Mouse (Mus musculus): ENCODE data around the gene Cd93. TPM values are rescaled to one million over a fixed set of nuclear protein-coding genes. Genes with fewer than 3 reads are reported as not detected.

The Cd93 gene
- total and polyA plus RNA-seq, 3 experiments: not detected

GRCm38 (mm10) chr2:148404906-148405305 is 38.5 kb downstream of the Cd93 start:
- TF ChIP-seq TAL1 (IDR thresholded peaks at IDR 0.05; ENCODE audit: low read length): no peak
- TF ChIP-seq ZC3H11A (IDR thresholded peaks at IDR 0.05; ENCODE audit: low read depth, low read length): no peak
- TF ChIP-seq CHD1 (IDR thresholded peaks at IDR 0.05; ENCODE audit: low read depth, low read length): no peak
- TF ChIP-seq MYC (IDR thresholded peaks at IDR 0.05; ENCODE audit: low read depth, low read length): no peak
- no peak for TF ChIP-seq MYB (IDR thresholded peaks at IDR 0.05; ENCODE audit: low read depth, low read length)
- TF ChIP-seq JUND (IDR thresholded peaks at IDR 0.05; ENCODE audit: low read depth, low read length): no peak
- no peak for TF ChIP-seq TBP (IDR thresholded peaks at IDR 0.05; ENCODE audit: low read depth, low read length)
- TF ChIP-seq MAZ (IDR thresholded peaks at IDR 0.05; ENCODE audit: low read depth, low read length): no peak
- TF ChIP-seq NELFE (IDR thresholded peaks at IDR 0.05; ENCODE audit: low read depth, low read length): no peak
- no peak for TF ChIP-seq ZMIZ1 (IDR thresholded peaks at IDR 0.05; ENCODE audit: low read depth, low read length)
- no peak for TF ChIP-seq BHLHE40 (IDR thresholded peaks at IDR 0.05; ENCODE audit: borderline replicate concordance, low read depth, low read length)
- TF ChIP-seq ELF1 (IDR thresholded peaks at IDR 0.05; ENCODE audit: low read depth, low read length): no peak
- TF ChIP-seq RCOR1 (IDR thresholded peaks at IDR 0.05; ENCODE audit: low read depth, low read length): no peak
- no peak for TF ChIP-seq UBTF (IDR thresholded peaks at IDR 0.05; ENCODE audit: borderline replicate concordance, insufficient read depth, low read depth, low read length)
- TF ChIP-seq GATA1 (IDR thresholded peaks at IDR 0.05; ENCODE audit: low read depth, low read length): no peak
- no peak for TF ChIP-seq KAT2A (conservative IDR thresholded peaks at IDR 0.05; ENCODE audit: low read depth, low read length)
- no peak for TF ChIP-seq POLR2A (IDR thresholded peaks at IDR 0.05; ENCODE audit: control insufficient read depth in 1 of 2, insufficient read depth in 1 of 2, low read depth in 1 of 2, low read length in 2 of 2, poor library complexity in 1 of 2)
- TF ChIP-seq RAD21 (IDR thresholded peaks at IDR 0.05; ENCODE audit: low read depth, low read length): no peak
- TF ChIP-seq NRF1 (IDR thresholded peaks at IDR 0.05; ENCODE audit: insufficient read depth, low read depth, low read length, poor library complexity, severe bottlenecking): no peak
- no peak for TF ChIP-seq HCFC1 (IDR thresholded peaks at IDR 0.05; ENCODE audit: low read depth, low read length)
- Histone ChIP-seq H3K4me3 (ENCODE audit: control insufficient read depth in 1 of 2, insufficient read depth in 1 of 2, low read depth in 2 of 2, low read length in 2 of 2) (no peak overlapping the region), H3K36me3 (ENCODE audit: control insufficient read depth in 1 of 2, insufficient read depth in 2 of 2, low read length in 2 of 2) (no peaks in the 10 kb centered on the region), H3K79me2 (ENCODE audit: control insufficient read depth, insufficient read depth, low read length, poor library complexity) (no peaks in the 10 kb centered on the region), H3K27ac (ENCODE audit: control insufficient read depth, low read depth, low read length) (no peak overlapping the region), H3K9ac (ENCODE audit: control insufficient read depth, low read depth, low read length, poor library complexity, severe bottlenecking) (no peak overlapping the region), H3K4me1 (ENCODE audit: control insufficient read depth in 1 of 2, insufficient read depth in 2 of 2, low read length in 2 of 2) (no peaks in the 10 kb centered on the region), H3K27me3 (ENCODE audit: control insufficient read depth in 1 of 2, insufficient read depth in 2 of 2, low read length in 2 of 2) (no peaks in the 10 kb centered on the region), H3K9me3 (replicated peaks; ENCODE audit: insufficient read depth, low read length) (no peaks in the 10 kb centered on the region)
- DNase-seq (ENCODE audit: low read depth, low spot score): no peak

- Histone ChIP-seq H3K79me2 (ENCODE audit: control insufficient read depth, insufficient read depth, low read length, poor library complexity) (no peaks in the 10 kb centered on the region), H3K36me3 (ENCODE audit: control insufficient read depth in 1 of 2, insufficient read depth in 2 of 2, low read length in 2 of 2) (no peaks in the 10 kb centered on the region), H3K4me3 (ENCODE audit: control insufficient read depth in 1 of 2, insufficient read depth in 1 of 2, low read depth in 2 of 2, low read length in 2 of 2) (no peak overlapping the region), H3K27me3 (ENCODE audit: control insufficient read depth in 1 of 2, insufficient read depth in 2 of 2, low read length in 2 of 2) (no peaks in the 10 kb centered on the region), H3K9ac (ENCODE audit: control insufficient read depth, low read depth, low read length, poor library complexity, severe bottlenecking) (no peak overlapping the region), H3K27ac (ENCODE audit: control insufficient read depth, low read depth, low read length) (no peak overlapping the region), H3K9me3 (replicated peaks; ENCODE audit: insufficient read depth, low read length) (no peaks in the 10 kb centered on the region), H3K4me1 (ENCODE audit: control insufficient read depth in 1 of 2, insufficient read depth in 2 of 2, low read length in 2 of 2) (no peaks in the 10 kb centered on the region)
- TF ChIP-seq KAT2A (conservative IDR thresholded peaks at IDR 0.05; ENCODE audit: low read depth, low read length) (no peak), CHD2 (IDR thresholded peaks at IDR 0.05; ENCODE audit: low read length) (no peak), JUND (IDR thresholded peaks at IDR 0.05; ENCODE audit: low read depth, low read length) (no peak), USF1 (IDR thresholded peaks at IDR 0.05; ENCODE audit: low read depth, low read length) (no peak), ZMIZ1 (IDR thresholded peaks at IDR 0.05; ENCODE audit: low read depth, low read length) (no peak), ELF1 (IDR thresholded peaks at IDR 0.05; ENCODE audit: low read depth, low read length) (no peak), ZNF384 (IDR thresholded peaks at IDR 0.05; ENCODE audit: low read depth, low read length) (no peak), BHLHE40 (IDR thresholded peaks at IDR 0.05; ENCODE audit: borderline replicate concordance, low read depth, low read length) (no peak), ZKSCAN1 (IDR thresholded peaks at IDR 0.05; ENCODE audit: low read depth, low read length) (no peak), NELFE (IDR thresholded peaks at IDR 0.05; ENCODE audit: low read depth, low read length) (no peak), UBTF (IDR thresholded peaks at IDR 0.05; ENCODE audit: borderline replicate concordance, insufficient read depth, low read depth, low read length) (no peak), MEF2A (IDR thresholded peaks at IDR 0.05; ENCODE audit: extremely low read depth, insufficient replicate concordance, low read depth, low read length, poor library complexity, severe bottlenecking) (no peak), TAL1 (IDR thresholded peaks at IDR 0.05; ENCODE audit: low read length) (no peak), RAD21 (IDR thresholded peaks at IDR 0.05; ENCODE audit: low read depth, low read length) (no peak), RCOR1 (IDR thresholded peaks at IDR 0.05; ENCODE audit: low read depth, low read length) (no peak)
- DNase-seq (ENCODE audit: low read depth, low spot score): no peak
Measured at GRCm38 (mm10) chr2:148402227-148402626, 41.1 kb downstream of the Cd93 start.
